Mouse (Mus musculus) forelimb bud, embryonic 11.5 days (tissue): ENCODE data around the gene Wdr5.
A peak's percentile ranks its signal among the peaks of the same experiment; 100 is the strongest.
"Not testable (repeated sequence)": the region's sequence is repeated elsewhere in the genome, so short reads cannot be mapped to it uniquely, and the experiment has no call there.

Experiments used
- DNase-seq: peaks from one replicate; pipeline ENCODE4 v3.0.0-alpha.2; 2012; ENCODE audit warnings: low read depth, low spot score

Wdr5 gene

GRCm38 (mm10) chr2:27496391-27497028 lies 18.4 kb upstream of the Wdr5 start:
- no peak for DNase-seq

GRCm38 (mm10) chr2:27504113-27504885 lies 10.7 kb upstream of the Wdr5 start:
- DNase-seq: no peak

- DNase-seq: peak; percentile 72
Measured at GRCm38 (mm10) chr2:27505539-27505938, 9.4 kb upstream of the Wdr5 start.

- DNase-seq: not testable (repeated sequence)
Measured at GRCm38 (mm10) chr2:27506658-27507057, 8.3 kb upstream of the Wdr5 start.

GRCm38 (mm10) chr2:27507562-27507961 lies 7.4 kb upstream of the Wdr5 start, which contains the start of gene Brd3:
Gene Brd3, minus strand, starts transcription at chr2:27507662.
- DNase-seq: no peak

GRCm38 (mm10) chr2:27510706-27511105 lies 4.3 kb upstream of the Wdr5 start:
- no peak for DNase-seq

- no peak for DNase-seq
Measured at GRCm38 (mm10) chr2:27512909-27513308, 2.0 kb upstream of the Wdr5 start.

GRCm38 (mm10) chr2:27513861-27514260 lies 1.1 kb upstream of the Wdr5 start:
- no peak for DNase-seq

- no peak for DNase-seq
Measured at GRCm38 (mm10) chr2:27515341-27516166, 597 bp downstream of the Wdr5 start.

- DNase-seq: no peak
Measured at GRCm38 (mm10) chr2:27516289-27516688, 1.3 kb downstream of the Wdr5 start.

- no peak for DNase-seq
Measured at GRCm38 (mm10) chr2:27518283-27518682, 3.3 kb downstream of the Wdr5 start.

GRCm38 (mm10) chr2:27538455-27539330 lies 23.7 kb downstream of the Wdr5 start:
- DNase-seq: not testable (repeated sequence)

- peak; percentile 38 for DNase-seq
Measured at GRCm38 (mm10) chr2:27539336-27539735, 24.4 kb downstream of the Wdr5 start.

- DNase-seq: peak; percentile 98
Measured at GRCm38 (mm10) chr2:27539772-27540514, 25.0 kb downstream of the Wdr5 start.

GRCm38 (mm10) chr2:27540515-27540836 lies 25.5 kb downstream of the Wdr5 start:
- no peak for DNase-seq

- no peak for DNase-seq
Measured at GRCm38 (mm10) chr2:27541225-27541624, 26.3 kb downstream of the Wdr5 start.

GRCm38 (mm10) chr2:27544613-27545012 lies 29.7 kb downstream of the Wdr5 start:
- no peak for DNase-seq

- not testable (repeated sequence) for DNase-seq
Measured at GRCm38 (mm10) chr2:27545517-27545916, 30.6 kb downstream of the Wdr5 start.

GRCm38 (mm10) chr2:27546041-27546440 lies 31.1 kb downstream of the Wdr5 start:
- DNase-seq: not testable (repeated sequence)

- DNase-seq: no peak
Measured at GRCm38 (mm10) chr2:27547326-27547725, 32.4 kb downstream of the Wdr5 start.

GRCm38 (mm10) chr2:27547986-27548385 lies 33.0 kb downstream of the Wdr5 start:
- DNase-seq: no peak
